In genomic region chr4:28846311-28846710, GRCm38 (mm10) we compare ENCODE assay signal across 29 mouse cellular contexts.
"Had no signal": no experiment of that assay in that cellular context is flagged by ENCODE, and none has a peak within 500 bp of the region (broad histone marks: within the 10 kb centered on the region; RNA-seq: fewer than 3 reads in every experiment).

No protein-coding gene starts in this region.

- DNase-seq: cerebellum, adult 2 months; cerebellum, adult 8-10 months; cerebellum, adult 9-10 months; cerebellum, adult 9-11 months; cerebellum, postnatal 10 days; cerebellum, postnatal 14 days; cerebellum, postnatal 25 days; cerebellum, postnatal 36 days; embryo, embryonic 11 days; forebrain, postnatal 0 days; gastrocnemius, adult 2 months; gastrocnemius, postnatal 10 days; gastrocnemius, postnatal 14 days; gastrocnemius, postnatal 25 days; gastrocnemius, postnatal 36 days; heart, adult 11 months; heart, adult 18-20 months; heart, adult 2 months had no signal

- ATAC-seq: forebrain, embryonic 13.5 days; forebrain, embryonic 14.5 days; forebrain, embryonic 15.5 days; forebrain, embryonic 16.5 days; forebrain, postnatal 0 days had no signal

- H3K4me3 ChIP-seq: embryonic facial prominence, embryonic 10.5 days; embryonic facial prominence, embryonic 12.5 days; embryonic facial prominence, embryonic 13.5 days; embryonic facial prominence, embryonic 15.5 days; erythroblast, embryonic 14.5 days; forebrain, embryonic 10.5 days; forebrain, embryonic 12.5 days; forebrain, embryonic 13.5 days; forebrain, embryonic 15.5 days; gastrocnemius, adult 2 months; heart, adult 2 months had no signal

- H3K27ac ChIP-seq: embryonic facial prominence, embryonic 10.5 days; embryonic facial prominence, embryonic 12.5 days; embryonic facial prominence, embryonic 13.5 days; embryonic facial prominence, embryonic 15.5 days; forebrain, embryonic 10.5 days; forebrain, embryonic 12.5 days; forebrain, embryonic 13.5 days; forebrain, embryonic 15.5 days; gastrocnemius, adult 2 months; heart, adult 2 months had no signal
